Mouse (Mus musculus) ES-E14 (cell line): ENCODE measurements at regions not wholly inside any gene's neighbourhood (a gene's known extent, or its start where the extent isn't known, plus 50 kb on each side); places are given as distances from the start of the nearest gene placed in this dataset.

ENCODE experiments used
- DNase-seq: peaks from one replicate; pipeline ENCODE4 v3.0.0-alpha.2; 2013; ENCODE audit warnings: low read depth, low spot score
- H3K27ac ChIP-seq: 2 replicates; pipeline ENCODE4 v1.5.1; 2012; ENCODE audit warnings: low read depth, mild to moderate bottlenecking, low read length, moderate library complexity, mixed read lengths; ENCODE audit not compliant: poor library complexity, insufficient read depth, severe bottlenecking
- H3K36me3 ChIP-seq: 2 replicates; pipeline ENCODE4 v1.6.1; 2012; ENCODE audit warnings: mild to moderate bottlenecking, low read length, moderate library complexity, mixed read lengths; ENCODE audit not compliant: control insufficient read depth, poor library complexity, insufficient read depth, severe bottlenecking
- H3K4me1 ChIP-seq, 2 experiments: fragments of 150-350 bp in 1 of 2; sonication (generic) in 1 of 2; 2 replicates each; pipeline ENCODE4 v1.6.1; 2012; ENCODE audit warnings: low read length in 2 of 2, mild to moderate bottlenecking in 1 of 2, mixed read lengths in 1 of 2; ENCODE audit not compliant: control insufficient read depth in 2 of 2, insufficient read depth in 2 of 2, poor library complexity in 1 of 2
- H3K4me3 ChIP-seq, 2 experiments: fragments of 150-350 bp in 1 of 2; sonication (generic) in 1 of 2; 2 replicates each; pipeline ENCODE4 v1.5.1; 2012; ENCODE audit warnings: low read length in 2 of 2, low read depth in 1 of 2, mild to moderate bottlenecking in 1 of 2, mixed read lengths in 1 of 2; ENCODE audit not compliant: insufficient read depth in 1 of 2, poor library complexity in 1 of 2, severe bottlenecking in 1 of 2
- H3K9ac ChIP-seq: 2 replicates; pipeline ENCODE4 v1.6.1; 2012; ENCODE audit warnings: low read depth, mild to moderate bottlenecking, low read length, mixed read lengths; ENCODE audit not compliant: poor library complexity, insufficient read depth, severe bottlenecking
- H3K9me3 ChIP-seq: fragments of 150-350 bp; sonication (generic); 2 replicates; pipeline ENCODE4 v1.6.1; 2012; ENCODE audit warnings: low read depth, mild to moderate bottlenecking, low read length; ENCODE audit not compliant: control insufficient read depth, insufficient read depth
- CHD2 ChIP-seq: IDR thresholded peaks from 2 replicates; pipeline ENCODE4 v1.6.1; 2014; ENCODE audit warnings: mild to moderate bottlenecking, low read depth, low read length, inconsistent platforms
- HCFC1 ChIP-seq: IDR thresholded peaks from 2 replicates; pipeline ENCODE4 v1.6.1; 2012; ENCODE audit warnings: low read length, inconsistent platforms, borderline replicate concordance; ENCODE audit not compliant: insufficient read depth
- MAFK ChIP-seq: IDR thresholded peaks from 2 replicates; pipeline ENCODE4 v1.6.1; 2014; ENCODE audit warnings: mild to moderate bottlenecking, low read depth, low read length, inconsistent platforms; ENCODE audit not compliant: insufficient read depth
- ZC3H11A ChIP-seq: IDR thresholded peaks from 2 replicates; pipeline ENCODE4 v1.6.1; 2012; ENCODE audit warnings: low read depth, mild to moderate bottlenecking, inconsistent platforms, low read length, borderline replicate concordance
- ZNF384 ChIP-seq: IDR thresholded peaks from 2 replicates; pipeline ENCODE4 v1.6.1; 2012; ENCODE audit warnings: low read depth, low read length, inconsistent platforms
- in situ Hi-C, 2 experiments: fragments of 600-800 bp; cut with MboI; formaldehyde crosslinking; loops; one replicate each; pipeline ENCODE4 v1.15.1; 2025; ENCODE audit warnings: low sequenced_read_pairs in 2 of 2, inconsistent platforms in 1 of 2; ENCODE audit not compliant: unreplicated experiment in 2 of 2

- H3K36me3 ChIP-seq: no peaks in the 10 kb centered on the region
- TF ChIP-seq CHD2: no peak
- TF ChIP-seq MAFK: no peak
- TF ChIP-seq HCFC1: no peak
- no peak for TF ChIP-seq ZC3H11A
- no peak for TF ChIP-seq ZNF384
- H3K4me3 ChIP-seq: no peak overlapping the region
- DNase-seq: no peak
- in situ Hi-C loops: loop anchor here (5.0 to 10.0 kb wide), 2 partner anchors 665 to 673 kb away; partner anchors contain the start of gene Foxo1 (in 1 of the 2)
- no peak overlapping the region for H3K27ac ChIP-seq
- H3K9me3 ChIP-seq: no peaks in the 10 kb centered on the region
- H3K4me1 ChIP-seq: no peaks in the 10 kb centered on the region
- H3K9ac ChIP-seq: no peak overlapping the region
Observed at GRCm38 (mm10) chr3:52929827-52930605, 87.0 kb downstream of the Cog6 start.

GRCm38 (mm10) chr3:52927361-52927841 is 89.6 kb downstream of the Cog6 start:
- Histone ChIP-seq H3K4me1 (no peaks in the 10 kb centered on the region), H3K27ac (no peak overlapping the region), H3K9ac (no peak overlapping the region), H3K4me3 (no peak overlapping the region), H3K9me3 (no peaks in the 10 kb centered on the region), H3K36me3 (no peaks in the 10 kb centered on the region)
- DNase-seq: no peak
- TF ChIP-seq MAFK (no peak), ZNF384 (no peak), ZC3H11A (no peak), CHD2 (no peak), HCFC1 (no peak)
- in situ Hi-C loops: loop anchor here (5.0 to 10.0 kb wide), 2 partner anchors 663 to 670 kb away; partner anchors contain the start of gene Foxo1 (in 1 of the 2)

- DNase-seq: no peak
- no peak for TF ChIP-seq CHD2
- no peak for TF ChIP-seq ZC3H11A
- no peak for TF ChIP-seq ZNF384
- TF ChIP-seq HCFC1: no peak
- no peak for TF ChIP-seq MAFK
- no peaks in the 10 kb centered on the region for H3K36me3 ChIP-seq
- no peak overlapping the region for H3K4me3 ChIP-seq
- in situ Hi-C loops: loop anchor here (5.0 to 10.0 kb wide), 2 partner anchors 662 to 669 kb away; partner anchors contain the start of gene Foxo1 (in 1 of the 2)
- no peak overlapping the region for H3K27ac ChIP-seq
- H3K9ac ChIP-seq: no peak overlapping the region
- H3K4me1 ChIP-seq: no peaks in the 10 kb centered on the region
- H3K9me3 ChIP-seq: no peaks in the 10 kb centered on the region
Observed at GRCm38 (mm10) chr3:52926549-52926948, 90.5 kb downstream of the Cog6 start.

- H3K4me3 ChIP-seq: no peak overlapping the region
- no peak overlapping the region for H3K27ac ChIP-seq
- no peaks in the 10 kb centered on the region for H3K9me3 ChIP-seq
Observed at GRCm38 (mm10) chr3:52925223-52925622, 91.8 kb downstream of the Cog6 start.

More at GRCm38 (mm10) chr3:52925223-52925622, 91.8 kb downstream of the Cog6 start:
- in situ Hi-C loops: loop anchor here (5.0 to 10.0 kb wide), 2 partner anchors 660 to 668 kb away; partner anchors contain the start of gene Foxo1 (in 1 of the 2)
- peak; percentile 77 for TF ChIP-seq ZC3H11A
- TF ChIP-seq CHD2: no peak
- peak; percentile 40 for DNase-seq
- H3K4me1 ChIP-seq: no peaks in the 10 kb centered on the region
- no peak overlapping the region for H3K9ac ChIP-seq
- H3K36me3 ChIP-seq: no peaks in the 10 kb centered on the region
